Mouse (Mus musculus): ENCODE data around the gene Uap1l1.

GRCm38 (mm10) chr2:25373431-25373830 lies 7.9 kb upstream of the Uap1l1 start:
- TF ChIP-seq CTCF (IDR thresholded peaks at IDR 0.05; ENCODE audit: control insufficient read depth, insufficient read depth, low read length) (no peak), POLR2A (IDR thresholded peaks at IDR 0.05; ENCODE audit: borderline replicate concordance, control insufficient read depth, low read depth, low read length) (no peak)
